Mouse (Mus musculus): ENCODE results near the gene Grin3b. TPM values are rescaled to one million over a fixed set of nuclear protein-coding genes. Genes with fewer than 3 reads are reported as not detected.
A peak's percentile ranks its signal among the peaks of the same experiment; 100 is the strongest.

Grin3b gene
- polyA plus RNA-seq, 2 experiments: 0.23 to 0.72 TPM

DNA sequence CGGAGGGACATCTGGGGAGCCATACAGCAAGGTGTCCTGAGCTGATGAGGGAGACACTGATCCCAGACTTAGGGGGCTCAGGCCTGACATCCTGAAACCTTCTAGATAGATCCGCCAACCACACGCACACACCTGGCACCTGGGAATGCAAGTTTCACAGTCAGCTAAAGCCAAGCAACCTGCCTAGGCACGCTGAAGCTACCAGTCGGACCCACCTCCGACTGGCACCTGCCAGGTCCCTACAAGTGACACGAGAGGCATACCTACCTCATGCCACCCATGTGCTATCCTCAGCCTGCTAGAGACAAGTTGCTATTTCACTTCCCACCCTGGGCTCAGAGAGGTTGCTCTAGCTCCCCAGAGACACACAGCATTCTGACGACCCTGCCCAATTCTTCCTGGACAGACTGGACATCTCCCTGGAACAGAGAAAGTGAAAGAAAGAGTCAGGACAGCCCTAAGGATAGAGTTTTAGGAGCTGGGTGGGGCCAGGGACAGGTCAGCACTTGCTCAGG lies 18.8 kb downstream of the Grin3b start:
- 19% methylated on average over 8 of the region's 8 CpGs for WGBS
- H3K27ac ChIP-seq (replicated peaks; ENCODE audit: low read depth, low read length): no peak overlapping the region
- peak overlapping the region; percentile 73 for H3K4me3 ChIP-seq (replicated peaks; ENCODE audit: low read length)
- no peak for ATAC-seq (ENCODE audit: low FRiP score, low read depth)
- no peak for DNase-seq (ENCODE audit: low spot score)
- no peak for TF ChIP-seq POLR2A (IDR thresholded peaks at IDR 0.05; ENCODE audit: borderline replicate concordance, extremely low read depth, insufficient read depth, insufficient read length)
- peak overlapping the region; percentile 72 for H3K4me2 ChIP-seq (replicated peaks; ENCODE audit: low read depth, low read length, severe bottlenecking)
- no peaks in the 10 kb centered on the region for H3K27me3 ChIP-seq (ENCODE audit: control insufficient read depth, insufficient read depth, low read length)
- peaks cover 35% of the 10 kb centered on the region for H3K36me3 ChIP-seq (ENCODE audit: control insufficient read depth, insufficient read depth, low read length)
- peak overlapping the region; percentile 80 for H3K9ac ChIP-seq (ENCODE audit: low read depth, low read length, severe bottlenecking)
- peaks cover 32% of the 10 kb centered on the region for H3K4me1 ChIP-seq (ENCODE audit: control insufficient read depth, insufficient read depth, low read length)
- no peaks in the 10 kb centered on the region for H3K9me3 ChIP-seq (ENCODE audit: control insufficient read depth, low read length)

DNA sequence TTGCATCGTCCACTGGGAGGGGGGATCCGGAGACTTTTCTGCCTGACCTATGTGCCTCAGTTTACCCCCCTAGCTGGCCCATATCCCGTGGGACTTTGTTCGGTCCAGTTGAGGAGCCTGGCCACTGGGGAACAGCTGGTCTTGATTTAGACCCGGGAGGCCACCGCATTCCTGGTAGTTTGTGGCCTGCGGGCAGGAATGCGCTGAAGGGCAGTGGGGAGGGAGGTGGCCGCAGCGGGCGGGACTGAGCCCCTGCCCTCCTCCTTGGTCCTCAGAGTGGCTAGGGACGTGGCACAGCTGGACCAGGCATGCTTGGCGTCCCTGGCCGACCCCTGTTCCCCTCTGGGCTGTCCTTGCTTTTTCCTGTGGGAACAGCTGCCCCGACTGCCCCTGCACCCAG lies 19.4 kb downstream of the Grin3b start:
- Histone ChIP-seq H3K9me3 (ENCODE audit: control insufficient read depth, low read length) (no peaks in the 10 kb centered on the region), H3K36me3 (ENCODE audit: control insufficient read depth, insufficient read depth, low read length) (peaks cover 41% of the 10 kb centered on the region), H3K27ac (replicated peaks; ENCODE audit: low read depth, low read length) (no peak overlapping the region), H3K9ac (ENCODE audit: low read depth, low read length, severe bottlenecking) (peak overlapping the region; percentile 38), H3K27me3 (ENCODE audit: control insufficient read depth, insufficient read depth, low read length) (no peaks in the 10 kb centered on the region), H3K4me2 (replicated peaks; ENCODE audit: low read depth, low read length, severe bottlenecking) (peak overlapping the region; percentile 72), H3K4me1 (ENCODE audit: control insufficient read depth, insufficient read depth, low read length) (peaks cover 32% of the 10 kb centered on the region), H3K4me3 (replicated peaks; ENCODE audit: low read length) (peak overlapping the region; percentile 73)
- ATAC-seq (ENCODE audit: low FRiP score, low read depth) (no peak), DNase-seq (ENCODE audit: low spot score) (no peak)
- no peak for TF ChIP-seq POLR2A (IDR thresholded peaks at IDR 0.05; ENCODE audit: borderline replicate concordance, extremely low read depth, insufficient read depth, insufficient read length)
- WGBS: 5% methylated on average over 14 of the region's 15 CpGs

DNA sequence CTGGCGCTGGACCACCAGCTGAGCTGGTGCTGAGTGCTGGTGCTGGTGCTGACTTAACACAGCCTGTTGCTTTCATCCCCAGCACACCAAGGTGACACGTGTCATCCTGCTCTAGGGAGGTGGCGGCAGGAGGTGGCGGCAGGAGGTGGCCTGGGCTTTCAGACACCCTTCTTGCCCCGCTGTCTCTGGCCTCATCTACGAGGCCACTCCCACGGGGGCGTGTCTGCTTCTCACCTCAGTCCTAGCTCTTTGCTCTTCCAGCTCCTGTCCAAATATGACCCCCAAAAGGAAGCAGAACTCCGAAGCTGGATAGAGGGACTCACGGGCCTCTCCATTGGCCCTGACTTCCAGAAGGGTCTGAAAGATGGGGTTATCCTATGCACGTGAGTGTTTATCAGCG lies 20.6 kb downstream of the Grin3b start:
- Histone ChIP-seq H3K4me3 (replicated peaks; ENCODE audit: low read length) (no peak overlapping the region), H3K27me3 (ENCODE audit: control insufficient read depth, insufficient read depth, low read length) (no peaks in the 10 kb centered on the region), H3K4me1 (ENCODE audit: control insufficient read depth, insufficient read depth, low read length) (peaks cover 28% of the 10 kb centered on the region), H3K9me3 (ENCODE audit: control insufficient read depth, low read length) (no peaks in the 10 kb centered on the region), H3K36me3 (ENCODE audit: control insufficient read depth, insufficient read depth, low read length) (peaks cover 44% of the 10 kb centered on the region), H3K27ac (replicated peaks; ENCODE audit: low read depth, low read length) (no peak overlapping the region), H3K4me2 (replicated peaks; ENCODE audit: low read depth, low read length, severe bottlenecking) (no peak overlapping the region), H3K9ac (ENCODE audit: low read depth, low read length, severe bottlenecking) (no peak overlapping the region)
- 73% methylated on average over 12 of the region's 12 CpGs for WGBS
- ATAC-seq (ENCODE audit: low FRiP score, low read depth) (no peak), DNase-seq (ENCODE audit: low spot score) (no peak)
- no peak for TF ChIP-seq POLR2A (IDR thresholded peaks at IDR 0.05; ENCODE audit: borderline replicate concordance, extremely low read depth, insufficient read depth, insufficient read length)

DNA sequence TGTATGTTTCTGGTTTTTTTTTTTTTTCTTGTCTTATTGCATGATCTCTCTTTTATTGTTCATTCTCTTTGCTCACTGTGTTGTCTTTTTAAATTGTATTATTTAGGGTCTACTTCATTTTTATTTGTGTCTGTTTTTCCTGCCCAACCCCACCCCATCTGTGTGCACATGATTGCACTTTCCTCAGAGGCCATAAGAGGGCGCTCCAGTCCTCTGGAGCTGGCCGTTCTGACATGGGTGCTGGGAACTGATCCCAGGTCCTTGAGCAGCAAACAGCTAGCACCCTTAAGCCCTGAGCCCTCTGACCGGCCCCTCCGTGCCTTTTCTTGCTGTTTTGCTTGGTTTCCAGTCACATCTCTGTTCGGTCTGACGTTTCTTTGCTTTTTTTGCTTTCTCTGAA lies 21.0 kb downstream of the Grin3b start:
- Histone ChIP-seq H3K9me3 (ENCODE audit: control insufficient read depth, low read length) (no peaks in the 10 kb centered on the region), H3K36me3 (ENCODE audit: control insufficient read depth, insufficient read depth, low read length) (peaks cover 44% of the 10 kb centered on the region)
- 92% methylated on average over 6 of the region's 6 CpGs for WGBS

DNA sequence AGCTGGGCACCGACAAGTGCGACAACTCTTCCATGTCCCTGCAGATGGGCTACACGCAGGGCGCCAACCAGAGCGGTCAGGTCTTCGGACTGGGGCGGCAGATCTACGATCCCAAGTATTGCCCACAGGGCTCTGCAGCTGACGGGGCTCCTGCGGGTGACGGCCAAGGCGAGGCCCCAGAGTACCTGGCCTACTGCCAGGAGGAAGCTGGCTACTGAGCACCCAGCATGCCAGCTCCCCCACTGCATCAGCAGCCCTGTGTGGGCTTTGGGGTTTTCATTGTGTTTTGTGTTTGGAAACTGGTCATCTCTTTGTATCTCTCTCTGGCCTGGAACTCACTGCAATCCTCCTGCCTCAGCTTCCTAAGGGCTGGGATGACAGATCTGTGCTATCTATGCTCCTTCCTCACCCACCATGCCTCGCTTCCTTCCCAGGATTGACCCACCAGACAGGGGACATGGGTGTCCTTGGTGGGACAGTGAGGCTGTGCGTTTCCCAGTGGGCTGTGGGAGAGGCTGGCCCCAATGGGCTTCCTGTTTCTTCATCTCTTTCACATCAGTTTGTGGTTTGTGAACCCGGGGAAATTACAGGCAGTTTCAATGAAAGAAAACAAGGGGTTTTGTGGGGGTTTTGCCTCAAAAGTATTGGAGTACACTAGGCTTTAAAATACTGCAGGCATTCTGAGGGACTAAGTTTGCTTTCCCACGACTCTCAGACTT lies 24.0 kb downstream of the Grin3b start:
- H3K27me3 ChIP-seq (ENCODE audit: control insufficient read depth, insufficient read depth, low read length): no peaks in the 10 kb centered on the region
- ATAC-seq (ENCODE audit: low FRiP score, low read depth) (no peak), DNase-seq (ENCODE audit: low spot score) (no peak)
- H3K4me3 ChIP-seq (replicated peaks; ENCODE audit: low read length): no peak overlapping the region
- peaks cover 12% of the 10 kb centered on the region for H3K4me1 ChIP-seq (ENCODE audit: control insufficient read depth, insufficient read depth, low read length)
- no peak overlapping the region for H3K9ac ChIP-seq (ENCODE audit: low read depth, low read length, severe bottlenecking)
- H3K36me3 ChIP-seq (ENCODE audit: control insufficient read depth, insufficient read depth, low read length): peaks cover 44% of the 10 kb centered on the region
- TF ChIP-seq POLR2A (IDR thresholded peaks at IDR 0.05; ENCODE audit: borderline replicate concordance, extremely low read depth, insufficient read depth, insufficient read length): no peak
- H3K4me2 ChIP-seq (replicated peaks; ENCODE audit: low read depth, low read length, severe bottlenecking): no peak overlapping the region
- H3K9me3 ChIP-seq (ENCODE audit: control insufficient read depth, low read length): no peaks in the 10 kb centered on the region
- WGBS: 91% methylated on average over 16 of the region's 16 CpGs
- H3K27ac ChIP-seq (replicated peaks; ENCODE audit: low read depth, low read length): no peak overlapping the region

More for the DNA sequence above, 21.0 kb downstream of the Grin3b start:
- TF ChIP-seq POLR2A (IDR thresholded peaks at IDR 0.05; ENCODE audit: borderline replicate concordance, extremely low read depth, insufficient read depth, insufficient read length): no peak
- Histone ChIP-seq H3K9ac (ENCODE audit: low read depth, low read length, severe bottlenecking) (no peak overlapping the region), H3K27me3 (ENCODE audit: control insufficient read depth, insufficient read depth, low read length) (no peaks in the 10 kb centered on the region), H3K27ac (replicated peaks; ENCODE audit: low read depth, low read length) (no peak overlapping the region), H3K4me2 (replicated peaks; ENCODE audit: low read depth, low read length, severe bottlenecking) (no peak overlapping the region), H3K4me1 (ENCODE audit: control insufficient read depth, insufficient read depth, low read length) (peaks cover 24% of the 10 kb centered on the region), H3K4me3 (replicated peaks; ENCODE audit: low read length) (no peak overlapping the region)
- DNase-seq (ENCODE audit: low spot score) (no peak), ATAC-seq (ENCODE audit: low FRiP score, low read depth) (no peak)

All from limb, embryonic 14.5 days (tissue).